Mouse (Mus musculus) kidney, embryonic 16.5 days (tissue): Measurements from ENCODE around the gene Kcnh2. TPM values are rescaled to one million over a fixed set of nuclear protein-coding genes. Genes with fewer than 3 reads are reported as not detected.
A peak's percentile ranks its signal among the peaks of the same experiment; 100 is the strongest.

Experiments
- ATAC-seq: fragments of 200-750 bp; cut with Nextera tagmentation; 2 replicates; pipeline ENCODE4 v1.8.0; 2017; ENCODE audit warnings: moderate TSS enrichment; ENCODE audit not compliant: low FRiP score, low TSS enrichment
- H3K27ac ChIP-seq: fragments of 300-500 bp; sonication (generic); 2 replicates; pipeline ENCODE4 v1.5.1; 2014; ENCODE audit warnings: low read length
- H3K27me3 ChIP-seq: fragments of 300-500 bp; sonication (generic); 2 replicates; pipeline ENCODE4 v1.6.1; 2014; ENCODE audit warnings: low read length, control low read depth, mixed read lengths; ENCODE audit not compliant: insufficient read depth
- H3K36me3 ChIP-seq: fragments of 300-500 bp; sonication (generic); 2 replicates; pipeline ENCODE4 v1.6.1; 2014; ENCODE audit warnings: low read length, control low read depth, mixed read lengths; ENCODE audit not compliant: insufficient read depth
- H3K4me1 ChIP-seq: fragments of 300-500 bp; sonication (generic); 2 replicates; pipeline ENCODE4 v1.6.1; 2014; ENCODE audit warnings: low read length, control low read depth, mixed read lengths; ENCODE audit not compliant: insufficient read depth
- H3K4me2 ChIP-seq: fragments of 300-500 bp; sonication (generic); replicated peaks from 2 replicates; pipeline ENCODE4 v1.6.1; 2014; ENCODE audit warnings: low read depth, low read length
- H3K4me3 ChIP-seq: fragments of 300-500 bp; sonication (generic); 2 replicates; pipeline ENCODE4 v1.5.1; 2014; ENCODE audit warnings: mild to moderate bottlenecking, low read length
- H3K9ac ChIP-seq: fragments of 300-500 bp; sonication (generic); replicated peaks from 2 replicates; pipeline ENCODE4 v1.6.1; 2014; ENCODE audit warnings: low read length
- H3K9me3 ChIP-seq: fragments of 300-500 bp; sonication (generic); 2 replicates; pipeline ENCODE4 v1.6.1; 2016; ENCODE audit warnings: low read length, control low read depth
- WGBS: fragments of 180-500 bp; shearing (Covaris S2); extraction: QIAGEN DNeasy Blood & Tissue Kit; methylation state at CpG from one replicate; pipeline ENCODE4 v1.1.7; 2014; 5-methylcytosine and 5-hydroxymethylcytosine counted together
- polyA plus RNA-seq: library from polyadenylated mRNA; unstranded; fragments of >200 nt; fragmentation: Nextera tagmentation; extraction: Ambion mirVana; gene quantifications from 2 replicates; pipeline ENCODE4 v1.2.1, GENCODE M21; 2015

The Kcnh2 gene
- polyA plus RNA-seq, 1 experiment from 2014 or later = 6.5 TPM

- Histone ChIP-seq H3K4me2 (peak overlapping the region; percentile 97), H3K27ac (no peak overlapping the region), H3K36me3 (no peaks in the 10 kb centered on the region), H3K9ac (peak overlapping the region; percentile 75), H3K27me3 (peaks cover 21% of the 10 kb centered on the region), H3K4me3 (peak overlapping the region; percentile 69), H3K4me1 (peaks cover 60% of the 10 kb centered on the region), H3K9me3 (no peaks in the 10 kb centered on the region)
- WGBS = 38% methylated on average over 15 of the region's 15 CpGs
- no peak for ATAC-seq
Observed at GRCm38 (mm10) chr5:24350531-24351250, 713 bp downstream of the Kcnh2 start.

- Histone ChIP-seq H3K9me3 (no peaks in the 10 kb centered on the region), H3K4me2 (peak overlapping the region; percentile 97), H3K4me3 (peak overlapping the region; percentile 69), H3K9ac (no peak overlapping the region), H3K36me3 (no peaks in the 10 kb centered on the region), H3K27ac (no peak overlapping the region), H3K4me1 (peaks cover 64% of the 10 kb centered on the region), H3K27me3 (peaks cover 21% of the 10 kb centered on the region)
- 54% methylated on average over 3 of the region's 3 CpGs for WGBS
- ATAC-seq = no peak
Observed at GRCm38 (mm10) chr5:24350073-24350472, 1.3 kb downstream of the Kcnh2 start.

DNA sequence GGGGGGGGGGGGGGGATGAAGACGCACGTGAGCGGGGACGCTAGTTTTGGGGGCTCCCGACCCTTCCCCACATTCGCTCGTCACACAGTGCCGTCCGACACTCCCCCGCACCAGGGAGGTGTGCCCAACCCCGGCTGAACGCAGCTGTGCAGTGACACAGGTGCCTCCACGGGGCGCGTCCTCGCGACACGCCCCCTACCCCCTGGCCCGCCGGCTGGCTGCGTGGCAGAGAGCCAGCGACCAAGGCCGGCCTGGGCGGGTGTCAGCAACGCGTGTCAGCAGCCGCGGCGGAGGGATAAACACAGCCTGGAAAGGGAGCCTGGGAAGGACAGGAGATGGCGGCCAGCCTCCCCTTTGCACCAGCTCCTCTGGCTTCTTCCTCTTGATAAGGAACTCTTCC is 2.9 kb downstream of the Kcnh2 start:
- Histone ChIP-seq H3K36me3 (no peaks in the 10 kb centered on the region), H3K4me2 (peak overlapping the region; percentile 98), H3K9ac (peak overlapping the region; percentile 68), H3K27ac (no peak overlapping the region), H3K9me3 (no peaks in the 10 kb centered on the region), H3K4me3 (peak overlapping the region; percentile 54), H3K4me1 (peaks cover 73% of the 10 kb centered on the region), H3K27me3 (peaks cover 21% of the 10 kb centered on the region)
- ATAC-seq = no peak
- WGBS = under 1% methylated on average over 29 of the region's 30 CpGs

DNA sequence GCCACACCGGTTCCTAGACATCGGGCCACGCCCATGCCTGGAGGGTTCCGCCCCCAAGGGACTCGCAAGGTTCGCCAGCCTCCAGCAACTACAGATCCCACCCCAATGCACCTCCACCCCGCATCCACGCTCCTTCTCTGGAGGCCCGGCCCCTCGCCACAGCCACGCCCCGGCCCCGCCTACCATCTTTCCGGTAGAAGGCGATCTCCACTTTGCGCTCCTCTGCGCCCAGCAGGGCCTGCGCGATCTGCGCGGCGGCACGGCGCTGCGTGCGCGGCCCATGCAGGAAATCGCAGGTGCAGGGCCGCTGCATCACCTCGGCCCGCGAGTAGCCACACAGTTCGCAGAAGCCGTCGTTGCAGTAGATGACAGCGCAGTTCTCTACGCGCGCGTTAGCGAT is 3.3 kb downstream of the Kcnh2 start:
- Histone ChIP-seq H3K4me3 (peak overlapping the region; percentile 54), H3K9me3 (no peaks in the 10 kb centered on the region), H3K27me3 (peaks cover 21% of the 10 kb centered on the region), H3K4me1 (peaks cover 73% of the 10 kb centered on the region), H3K4me2 (peak overlapping the region; percentile 98), H3K27ac (no peak overlapping the region), H3K9ac (peak overlapping the region; percentile 68), H3K36me3 (no peaks in the 10 kb centered on the region)
- WGBS = under 1% methylated on average over 41 of the region's 41 CpGs
- ATAC-seq = peak; percentile 53

GRCm38 (mm10) chr5:24347186-24347875 is 4.1 kb downstream of the Kcnh2 start:
- H3K36me3 ChIP-seq = no peaks in the 10 kb centered on the region
- peak overlapping the region; percentile 98 for H3K4me2 ChIP-seq
- no peak overlapping the region for H3K9ac ChIP-seq
- 33% methylated on average over 7 of the region's 7 CpGs for WGBS
- no peak for ATAC-seq
- peaks cover 67% of the 10 kb centered on the region for H3K4me1 ChIP-seq
- H3K27me3 ChIP-seq = peaks cover 20% of the 10 kb centered on the region
- no peak overlapping the region for H3K4me3 ChIP-seq
- no peaks in the 10 kb centered on the region for H3K9me3 ChIP-seq
- H3K27ac ChIP-seq = no peak overlapping the region

- Histone ChIP-seq H3K4me2 (no peak overlapping the region), H3K27me3 (peaks cover 19% of the 10 kb centered on the region), H3K27ac (no peak overlapping the region), H3K9ac (no peak overlapping the region), H3K4me3 (no peak overlapping the region), H3K9me3 (no peaks in the 10 kb centered on the region), H3K36me3 (no peaks in the 10 kb centered on the region), H3K4me1 (peaks cover 61% of the 10 kb centered on the region)
- WGBS = 77% methylated on average over 7 of the region's 7 CpGs
- ATAC-seq = no peak
Observed at GRCm38 (mm10) chr5:24346313-24346712, 5.1 kb downstream of the Kcnh2 start.

- H3K9ac ChIP-seq = peak overlapping the region; percentile 44; the same call in 1 of the 2 replicates
- H3K27ac ChIP-seq = peak overlapping the region; percentile 88
- peaks cover 8% of the 10 kb centered on the region for H3K27me3 ChIP-seq
- H3K36me3 ChIP-seq = no peaks in the 10 kb centered on the region
- H3K4me1 ChIP-seq = peaks cover 48% of the 10 kb centered on the region
- peak; percentile 86 for ATAC-seq
- WGBS = 10% methylated on average over 12 of the region's 12 CpGs
- peak overlapping the region; percentile 37 for H3K4me2 ChIP-seq
- no peaks in the 10 kb centered on the region for H3K9me3 ChIP-seq
- H3K4me3 ChIP-seq = peak overlapping the region; percentile 5; the same call in 1 of the 2 replicates
Observed at GRCm38 (mm10) chr5:24344477-24345051, 6.8 kb downstream of the Kcnh2 start.

DNA sequence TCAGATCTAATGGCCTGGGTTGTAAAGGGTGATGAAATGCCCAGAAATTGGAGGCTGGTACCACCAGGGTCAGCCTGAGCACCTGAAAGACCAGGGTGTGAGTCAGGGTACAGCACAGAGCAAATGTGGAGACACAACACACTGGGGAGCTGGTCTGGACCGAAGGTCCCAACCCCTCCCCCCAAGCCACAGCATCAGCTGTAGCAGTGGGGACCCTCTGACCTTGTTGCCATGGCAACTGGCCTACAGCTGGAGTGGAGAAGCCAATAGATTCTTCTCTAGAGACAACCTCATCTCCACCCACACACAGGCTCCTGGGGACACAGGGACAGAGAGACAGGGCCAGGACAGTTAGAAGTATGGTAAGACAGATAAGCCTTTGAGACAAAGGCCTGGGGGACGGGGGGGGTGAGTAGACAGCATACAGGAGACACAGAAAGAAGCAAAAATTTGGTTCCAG is 7.4 kb downstream of the Kcnh2 start:
- Histone ChIP-seq H3K4me1 (peaks cover 43% of the 10 kb centered on the region), H3K4me3 (peak overlapping the region; percentile 3; the same call in 1 of the 2 replicates), H3K9me3 (no peaks in the 10 kb centered on the region), H3K27me3 (peaks cover 2% of the 10 kb centered on the region), H3K9ac (peak overlapping the region; percentile 44), H3K27ac (peak overlapping the region; percentile 88), H3K4me2 (peak overlapping the region; percentile 37), H3K36me3 (no peaks in the 10 kb centered on the region)
- 0 out of 2 replicates have a peak, but pooled peaks have one; percentile 8 for ATAC-seq
- WGBS = 14% methylated on average over 2 of the region's 2 CpGs

DNA sequence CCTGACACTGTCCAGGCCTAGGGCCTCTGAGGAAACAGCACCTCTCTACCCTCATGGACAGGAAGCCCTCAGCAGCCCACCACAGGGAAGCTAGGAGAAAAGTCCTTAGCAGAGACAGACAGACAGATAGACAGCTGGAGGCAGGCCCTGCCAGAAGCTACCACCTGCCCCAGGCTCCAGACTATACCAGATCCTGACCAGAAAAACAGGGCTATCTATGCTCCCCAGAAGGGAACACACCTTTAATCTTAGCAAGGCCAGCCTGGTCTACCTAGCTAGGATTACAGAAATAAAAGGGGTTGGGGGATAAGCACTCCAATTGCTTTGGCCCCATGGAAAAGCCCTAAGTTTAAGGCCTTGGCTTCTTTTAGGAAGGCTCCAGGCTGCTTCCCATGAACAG is 8.0 kb downstream of the Kcnh2 start:
- ATAC-seq = no peak
- H3K36me3 ChIP-seq = no peaks in the 10 kb centered on the region
- H3K27ac ChIP-seq = no peak overlapping the region
- H3K4me3 ChIP-seq = no peak overlapping the region
- peaks cover 37% of the 10 kb centered on the region for H3K4me1 ChIP-seq
- H3K9me3 ChIP-seq = no peaks in the 10 kb centered on the region
- H3K4me2 ChIP-seq = no peak overlapping the region
- no peaks in the 10 kb centered on the region for H3K27me3 ChIP-seq
- no peak overlapping the region for H3K9ac ChIP-seq
